Mouse (Mus musculus): Measurements from ENCODE around the gene Inpp5f. TPM values are rescaled to one million over a fixed set of nuclear protein-coding genes. Genes with fewer than 3 reads are reported as not detected.
A peak's percentile ranks its signal among the peaks of the same experiment; 100 is the strongest.

Inpp5f gene
- total RNA-seq, 2 experiments from 2014 or later: 21.2 to 28.7 TPM

DNA sequence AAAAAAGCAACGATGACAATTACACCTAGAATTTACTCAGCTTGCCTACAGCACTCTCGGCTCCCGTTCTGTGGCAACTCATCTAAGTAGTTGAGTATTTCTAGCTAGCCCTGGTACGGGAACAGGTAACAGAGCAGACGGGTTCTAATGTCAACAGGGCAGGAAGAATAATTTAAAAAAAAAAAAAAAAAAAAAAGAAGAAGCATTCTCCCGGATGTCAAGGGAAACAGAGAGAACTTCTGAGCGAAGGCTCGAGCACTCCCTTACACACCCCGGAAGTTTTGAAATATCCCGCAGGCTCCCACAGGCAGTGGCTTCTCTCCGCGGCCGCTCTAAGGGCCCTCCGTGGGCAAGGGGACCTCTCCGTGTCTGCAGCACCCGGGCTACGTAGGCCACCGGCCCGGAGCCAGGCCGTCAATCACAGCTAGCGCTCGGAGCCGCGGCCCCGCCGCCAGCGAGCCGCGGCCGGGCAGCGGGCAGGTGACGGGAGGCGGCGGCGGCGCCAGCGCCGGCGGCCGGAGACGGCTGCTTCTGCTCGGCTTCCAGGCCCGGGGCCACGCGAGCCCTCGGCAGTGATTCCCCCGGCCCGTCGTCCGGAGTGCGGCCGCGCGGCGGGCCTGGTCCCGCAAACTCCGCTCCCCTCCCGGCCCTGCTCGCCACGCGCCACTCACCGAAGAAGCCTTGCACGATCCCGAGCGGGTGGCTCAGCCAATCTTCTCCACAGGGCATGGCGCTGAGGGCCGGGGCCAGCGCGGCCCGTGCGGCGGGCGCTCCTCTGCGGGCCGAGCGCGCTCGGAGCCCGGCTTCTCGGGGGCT lies 128.5 kb downstream of the Inpp5f start:
- DNase-seq: peak; percentile 58 to 71

DNA sequence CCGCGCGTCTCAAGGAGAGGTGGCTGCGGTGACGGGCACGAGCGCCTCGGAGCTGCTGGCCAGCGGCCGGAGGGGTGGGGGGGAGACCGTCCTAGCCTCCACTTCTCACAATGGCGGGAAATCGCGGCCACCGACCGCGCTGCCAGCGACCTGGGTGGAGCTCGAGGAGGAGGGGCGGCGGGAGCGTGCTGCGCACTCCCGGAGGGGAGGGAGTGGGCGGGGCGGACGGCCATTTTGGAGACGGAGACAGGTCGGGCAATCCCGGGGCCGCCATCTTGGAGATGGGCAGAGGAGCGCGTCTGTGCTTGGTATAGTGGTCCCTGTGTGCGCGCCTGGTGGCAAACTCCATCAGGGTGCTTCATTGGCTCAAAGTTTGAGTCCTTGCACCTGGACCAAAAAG lies 129.2 kb downstream of the Inpp5f start, which contains the start of gene Mcmbp:
Gene Mcmbp (minus strand): TSS at position 162 of the 400 bp plus-strand sequence.
- DNase-seq: peak; percentile 99 to 100

DNA sequence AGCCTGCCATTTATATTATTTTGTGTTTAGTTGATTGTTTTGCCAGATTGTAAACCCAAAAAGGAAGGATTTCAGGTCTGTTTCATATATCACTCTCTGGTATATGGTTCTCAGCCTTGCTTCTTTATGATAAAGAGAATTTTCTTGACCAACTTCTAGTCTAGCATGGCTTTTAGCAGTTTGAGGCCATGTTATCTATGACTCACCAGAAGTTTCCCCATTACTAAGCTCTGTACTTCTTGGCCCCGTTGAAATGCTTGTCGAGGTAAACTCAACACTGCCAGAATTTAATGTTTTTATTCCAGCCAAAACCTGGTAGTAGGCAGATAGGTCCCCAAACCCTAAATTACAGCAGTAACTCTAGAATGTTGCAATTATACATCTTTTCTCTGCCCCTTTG lies 132.8 kb downstream of the Inpp5f start:
- no peak for DNase-seq

DNA sequence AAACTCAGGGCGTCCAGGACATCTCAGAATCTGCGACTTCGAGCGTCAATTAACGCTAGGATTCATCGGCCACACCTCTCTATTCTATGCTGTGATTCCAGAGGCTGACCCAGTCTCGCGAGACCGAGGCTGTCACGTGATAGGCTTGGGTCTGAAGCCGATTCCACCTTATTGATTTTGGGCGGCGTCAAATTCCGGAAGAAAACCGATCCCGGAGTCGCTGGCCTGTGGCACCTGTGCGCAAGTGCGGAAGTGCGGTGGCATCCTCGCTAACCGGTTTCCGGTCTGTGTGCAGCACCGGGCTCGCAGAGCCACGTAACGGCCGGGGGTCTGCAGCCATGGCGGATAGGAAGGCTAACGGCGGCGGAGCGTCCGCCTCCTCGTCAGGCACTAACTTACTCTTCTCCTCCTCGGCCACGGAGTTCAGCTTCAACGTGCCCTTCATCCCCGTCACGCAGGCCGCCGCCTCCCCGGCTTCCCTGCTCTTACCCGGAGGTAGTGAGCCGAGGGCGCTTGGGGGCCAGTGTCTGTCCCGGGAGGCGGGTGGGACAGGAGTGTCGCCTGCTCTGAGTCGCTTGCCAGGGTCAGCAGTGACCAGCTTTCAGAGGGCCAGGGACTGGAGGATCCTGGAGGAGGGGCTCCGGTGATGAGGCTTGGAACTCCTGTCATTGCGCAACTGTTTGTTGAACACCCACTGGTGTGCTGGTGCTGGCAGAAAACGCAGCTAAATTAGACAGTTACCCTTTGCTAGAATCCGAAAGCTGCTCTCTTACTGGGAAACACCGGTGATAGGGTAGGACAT lies 133.8 kb downstream of the Inpp5f start, which contains the start of gene Sec23ip:
Gene Sec23ip (plus strand): TSS at position 260 of the 802 bp plus-strand sequence.
- peak; percentile 97 to 99 for DNase-seq

Other genes with a start within 250 kb of the Inpp5f start
- 10 to 100 TPM; 10.6 to 19.7 TPM for gene Rgs10, start 192.6 kb upstream of the Inpp5f start, total RNA-seq (2021)
- 10 to 100 TPM; 74.4 to 90.2 TPM for gene Tial1, start 149.6 kb upstream of the Inpp5f start, total RNA-seq (2021)
- 100 to 1,000 TPM; 193 to 336 TPM for gene Bag3, start 87.7 kb upstream of the Inpp5f start, total RNA-seq (2021)
- 10 to 100 TPM; 33.9 to 37.2 TPM for gene Mcmbp, start 129.2 kb downstream of the Inpp5f start, total RNA-seq (2021)
- gene Sec23ip, start 133.6 kb downstream of the Inpp5f start, total RNA-seq (2021): 10 to 100 TPM; 42.4 to 44.0 TPM